Mouse (Mus musculus) testis, adult 2 months (tissue): ENCODE data around the gene Gng12.

Experiments
- CTCF ChIP-seq: fragments of 200-500 bp; IDR thresholded peaks from 2 replicates; pipeline ENCODE4 v1.5.1; 2012; ENCODE audit warnings: low read depth, mild to moderate bottlenecking, inconsistent platforms, low read length, moderate library complexity; ENCODE audit not compliant: control insufficient read depth, insufficient read depth, insufficient replicate concordance
- POLR2A ChIP-seq: fragments of 200-500 bp; IDR thresholded peaks from 2 replicates; pipeline ENCODE4 v1.6.1; 2012; ENCODE audit warnings: low read depth, mild to moderate bottlenecking, inconsistent platforms, low read length, moderate library complexity; ENCODE audit not compliant: control insufficient read depth

DNA sequence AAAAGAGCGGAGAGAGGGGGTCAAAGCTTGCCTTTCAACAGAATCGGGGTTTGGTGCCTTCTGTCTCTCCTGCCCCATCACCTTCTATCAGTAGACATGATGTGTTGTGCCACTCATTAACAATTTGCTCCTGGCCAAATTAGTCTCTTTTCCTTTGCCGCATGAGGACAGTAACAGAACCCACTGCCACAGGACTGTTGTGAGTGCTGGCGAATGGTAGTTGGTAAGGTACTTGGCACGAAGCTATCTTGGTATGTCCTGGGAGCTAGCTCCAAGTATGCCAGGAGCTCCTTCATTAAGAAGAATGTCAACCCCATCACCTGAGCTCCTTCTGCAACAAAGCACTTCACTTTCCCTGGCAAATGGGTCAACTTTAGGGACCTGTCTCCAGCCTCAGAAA is 134.6 kb downstream of the Gng12 start:
- TF ChIP-seq POLR2A (no peak), CTCF (no peak)
